Mouse (Mus musculus) small intestine, adult 2 months (tissue): Measurements from ENCODE around the gene Pigo.

ENCODE experiments used
- CTCF ChIP-seq: fragments of 200-500 bp; IDR thresholded peaks from 2 replicates; pipeline ENCODE4 v1.5.1; 2012; ENCODE audit warnings: low read depth, mild to moderate bottlenecking, control low read depth, inconsistent platforms, low read length, moderate library complexity, mixed read lengths; ENCODE audit not compliant: insufficient replicate concordance, insufficient read length; ENCODE audit errors: extremely low read depth
- POLR2A ChIP-seq: fragments of 200-500 bp; IDR thresholded peaks from 2 replicates; pipeline ENCODE4 v1.6.1; 2012; ENCODE audit warnings: low read depth, mild to moderate bottlenecking, control low read depth, inconsistent platforms, low read length, moderate library complexity

DNA sequence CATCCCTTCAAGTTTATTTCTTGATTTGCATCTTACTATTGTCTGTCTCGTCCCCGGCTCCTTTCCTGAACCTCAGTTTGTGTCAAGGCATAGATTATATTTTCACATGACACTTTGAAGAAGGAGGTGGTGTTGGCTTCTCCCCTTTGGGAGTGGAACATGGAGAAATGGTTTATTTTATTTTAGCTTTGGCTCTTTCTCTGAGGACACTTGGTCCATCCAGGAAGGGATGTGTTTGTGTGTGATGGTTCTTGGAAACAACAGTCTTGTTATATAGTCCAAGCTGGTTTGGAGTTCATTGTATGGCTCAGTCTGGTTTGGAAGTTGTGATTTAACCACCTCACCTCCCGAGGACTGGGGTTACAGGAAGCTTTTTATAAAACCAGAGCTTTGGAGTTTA lies 34.1 kb upstream of the Pigo start:
- no peak for TF ChIP-seq CTCF
- TF ChIP-seq POLR2A = no peak
